Mouse (Mus musculus): Measurements from ENCODE around the gene Ankrd27.

DNA sequence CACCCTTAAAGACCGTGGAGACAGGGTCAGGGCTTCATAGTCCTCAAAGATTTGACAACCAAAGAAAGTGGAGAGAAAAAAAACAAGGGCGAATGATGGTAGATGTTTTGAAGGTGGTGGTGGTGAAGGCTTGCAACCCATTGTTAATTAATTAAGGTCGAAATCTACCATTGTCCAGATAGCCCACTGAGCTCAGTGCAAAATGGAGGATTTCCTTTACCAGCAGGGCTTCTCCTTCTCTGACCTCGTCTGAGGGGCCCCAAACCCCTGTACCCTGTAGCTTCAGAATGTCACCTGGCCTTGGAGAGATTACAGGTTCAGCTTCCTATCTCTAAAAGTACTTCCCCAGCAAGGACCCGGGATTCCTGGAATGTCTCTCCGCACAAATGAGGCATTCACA, 71.8 kb downstream of the Ankrd27 start:
- TF ChIP-seq CTCF (IDR thresholded peaks at IDR 0.05; ENCODE audit: control insufficient read depth, insufficient read depth, insufficient replicate concordance, low read depth, low read length) (no peak), POLR2A (IDR thresholded peaks at IDR 0.05; ENCODE audit: control insufficient read depth, low read depth, low read length) (no peak)

Data from testis, adult 2 months (tissue).